Mouse (Mus musculus) thymus, adult 18-20 months (tissue): ENCODE measurements around the gene Slx4ip.

Experiments
- DNase-seq, 2 experiments: peaks; one replicate each; pipeline ENCODE4 v3.0.0; 2022; ENCODE audit warnings: mixed read lengths in 2 of 2

Slx4ip gene

DNA sequence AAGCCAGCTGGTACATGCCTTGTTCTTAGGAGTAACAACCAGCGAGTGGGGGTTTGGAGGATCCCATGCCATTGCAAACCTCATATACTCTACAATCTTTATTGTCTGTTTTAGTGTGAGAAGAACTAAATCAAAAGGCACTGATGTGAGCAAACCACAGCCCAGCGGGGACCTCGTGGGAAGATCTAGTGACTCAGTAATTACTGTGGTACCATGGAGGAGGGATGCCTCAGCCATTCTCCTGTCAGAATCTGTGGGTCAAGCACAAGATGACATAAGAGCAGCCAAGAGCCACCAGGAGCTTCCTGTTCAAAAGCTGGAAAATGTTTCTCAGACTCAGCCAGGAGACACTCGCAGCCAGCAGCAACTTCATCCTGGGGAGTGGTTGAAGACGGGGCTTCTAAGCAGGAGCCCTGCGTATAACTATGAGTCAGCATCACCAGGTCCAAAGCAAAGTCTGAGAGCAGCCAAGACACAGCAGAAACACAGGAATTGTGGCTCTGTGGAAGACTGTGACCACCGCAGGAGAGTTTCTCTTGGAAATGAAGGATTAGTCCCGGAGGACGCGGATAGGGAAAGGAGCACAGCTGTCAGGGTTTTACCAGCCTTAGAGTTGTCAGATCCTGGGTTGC, 176.6 kb downstream of the Slx4ip start:
- no peak for DNase-seq

DNA sequence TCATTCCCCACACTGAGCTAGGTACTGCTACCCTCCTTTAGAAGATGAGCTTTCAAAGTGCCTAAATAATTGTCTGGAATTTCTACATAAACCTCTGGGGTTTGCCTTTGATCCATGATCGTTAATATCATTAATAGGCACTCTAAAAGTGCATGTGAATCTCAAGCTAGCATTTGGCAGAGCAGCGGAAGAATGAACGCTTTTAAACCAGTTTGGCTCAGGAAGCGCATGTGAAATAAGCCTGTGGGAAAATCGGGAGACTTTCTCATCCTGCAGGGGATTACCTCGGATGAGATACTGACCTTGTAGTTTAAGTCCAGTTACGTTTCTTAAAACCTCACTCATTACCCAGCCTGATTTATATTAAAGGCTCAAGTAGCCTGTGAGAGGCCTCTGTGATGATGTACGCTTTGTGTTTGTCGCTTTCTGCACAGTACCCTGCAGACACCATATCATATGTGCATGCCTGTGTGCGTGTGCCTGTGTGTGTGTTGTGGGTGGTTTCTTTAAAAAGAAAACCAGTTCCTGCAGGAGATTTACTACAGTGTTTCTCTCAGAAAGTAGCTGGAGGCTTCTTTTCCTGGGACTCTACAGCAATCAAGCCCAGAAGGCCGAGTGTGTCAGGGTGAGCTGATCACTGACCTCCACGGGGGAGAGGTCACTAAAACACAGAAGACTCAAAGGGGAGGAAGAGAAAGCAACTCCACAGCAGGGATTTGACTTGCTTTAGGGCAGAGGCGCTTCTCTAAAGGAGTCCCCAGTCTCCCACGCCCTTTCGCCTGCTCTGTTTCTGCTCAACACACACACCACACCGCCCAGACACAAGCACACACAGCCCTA, 182.7 kb downstream of the Slx4ip start:
- DNase-seq = no peak

DNA sequence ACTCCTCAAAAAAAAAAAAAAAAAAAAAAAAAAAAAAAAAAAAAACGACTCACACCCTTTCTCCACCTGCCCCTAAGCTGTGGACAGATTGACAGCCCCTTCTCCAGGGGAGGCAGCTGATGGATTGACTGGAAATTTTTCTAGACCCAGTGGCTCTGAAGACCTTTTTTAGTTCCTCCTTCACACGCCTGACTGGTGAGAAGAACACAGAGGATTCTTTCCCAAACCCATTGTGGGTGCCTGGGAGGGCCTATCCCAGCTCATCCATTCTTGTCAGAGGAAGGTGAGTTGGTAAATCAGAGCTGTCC, 183.2 kb downstream of the Slx4ip start:
- no peak for DNase-seq

DNA sequence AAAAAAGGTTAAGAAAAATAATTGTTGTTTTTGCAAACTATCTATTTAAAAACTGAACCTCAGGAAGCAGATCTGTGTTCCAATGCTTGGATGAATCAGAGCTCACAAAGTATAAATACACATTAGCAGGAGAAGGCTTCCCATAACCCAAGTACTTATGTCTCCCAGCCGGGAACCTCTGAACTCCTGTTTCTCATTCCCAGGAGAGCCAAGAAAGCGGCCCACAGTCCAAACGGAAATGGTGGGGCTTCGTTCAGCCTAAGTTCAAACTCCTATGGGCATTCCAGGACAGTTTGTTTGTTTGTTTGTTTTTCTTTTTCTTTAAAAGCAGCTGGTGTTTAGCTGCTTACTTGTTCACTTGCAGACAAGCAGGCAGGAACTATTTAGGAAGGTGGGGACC, 187.8 kb downstream of the Slx4ip start:
- DNase-seq = no peak

DNA sequence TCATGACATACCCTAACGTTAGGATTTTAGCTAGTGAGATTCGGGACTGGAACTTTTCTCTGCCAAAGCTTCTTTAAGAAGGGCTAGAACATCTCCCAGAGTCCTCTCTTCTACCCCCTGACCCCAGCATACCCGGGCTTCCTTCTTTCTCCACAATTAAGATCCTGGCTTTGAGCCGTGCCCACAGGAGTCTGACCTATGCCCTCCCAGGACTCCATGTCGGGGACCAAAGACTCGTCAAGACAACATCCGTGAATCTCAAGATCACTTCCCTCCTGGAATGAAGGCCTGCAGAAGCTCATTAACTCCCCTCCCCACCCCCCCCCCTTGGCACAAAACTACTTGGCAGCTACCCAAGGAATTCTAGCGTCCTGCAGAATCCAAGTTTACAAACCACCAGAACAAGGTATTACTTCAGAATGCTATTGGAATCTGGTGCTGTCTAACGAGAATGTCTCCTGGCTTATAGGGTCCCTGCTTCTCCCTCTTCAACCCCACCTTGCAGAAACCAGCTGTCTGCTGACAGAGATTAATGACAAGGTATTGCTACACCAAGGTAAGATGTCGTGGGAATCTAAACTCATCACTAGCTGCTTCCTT, 188.8 kb downstream of the Slx4ip start:
- no peak for DNase-seq

DNA sequence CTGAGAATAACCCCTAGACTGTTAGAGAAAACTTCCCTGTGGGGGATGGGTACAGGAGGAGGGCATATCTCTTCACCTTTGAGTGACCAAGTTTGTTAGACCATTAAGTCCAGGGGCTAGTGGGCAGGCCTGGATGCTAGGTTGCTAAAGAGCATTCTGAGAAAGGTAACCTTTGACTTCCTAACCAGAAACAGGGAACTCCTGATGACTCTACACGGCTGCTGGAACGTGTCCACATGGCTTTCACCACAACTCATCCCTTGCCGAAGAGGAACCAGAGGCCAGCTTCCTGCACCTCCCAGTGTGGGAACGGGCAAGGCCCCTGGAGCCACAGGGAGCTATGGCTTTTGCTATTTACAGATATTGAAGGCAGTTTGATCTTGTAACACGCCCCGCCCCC, 189.4 kb downstream of the Slx4ip start:
- no peak for DNase-seq

DNA sequence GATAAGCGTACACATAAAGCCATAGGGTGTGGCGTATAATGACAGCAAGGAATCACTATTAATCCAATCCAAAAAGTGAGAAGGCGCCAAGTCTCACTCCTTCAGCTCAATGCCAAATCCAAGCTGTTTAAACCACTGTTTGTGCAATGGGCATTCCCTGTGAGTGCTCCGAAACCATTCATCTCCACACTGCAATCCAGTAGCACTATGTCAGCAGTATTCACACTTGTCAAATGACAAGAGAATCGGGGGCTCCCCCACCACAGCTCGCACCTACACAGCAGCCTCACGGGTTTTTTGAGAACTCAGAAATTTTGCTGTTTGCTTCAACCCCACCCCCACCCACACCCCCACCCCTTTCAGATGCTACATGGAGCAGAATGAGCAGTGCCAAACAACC, 190.0 kb downstream of the Slx4ip start:
- DNase-seq = no peak

DNA sequence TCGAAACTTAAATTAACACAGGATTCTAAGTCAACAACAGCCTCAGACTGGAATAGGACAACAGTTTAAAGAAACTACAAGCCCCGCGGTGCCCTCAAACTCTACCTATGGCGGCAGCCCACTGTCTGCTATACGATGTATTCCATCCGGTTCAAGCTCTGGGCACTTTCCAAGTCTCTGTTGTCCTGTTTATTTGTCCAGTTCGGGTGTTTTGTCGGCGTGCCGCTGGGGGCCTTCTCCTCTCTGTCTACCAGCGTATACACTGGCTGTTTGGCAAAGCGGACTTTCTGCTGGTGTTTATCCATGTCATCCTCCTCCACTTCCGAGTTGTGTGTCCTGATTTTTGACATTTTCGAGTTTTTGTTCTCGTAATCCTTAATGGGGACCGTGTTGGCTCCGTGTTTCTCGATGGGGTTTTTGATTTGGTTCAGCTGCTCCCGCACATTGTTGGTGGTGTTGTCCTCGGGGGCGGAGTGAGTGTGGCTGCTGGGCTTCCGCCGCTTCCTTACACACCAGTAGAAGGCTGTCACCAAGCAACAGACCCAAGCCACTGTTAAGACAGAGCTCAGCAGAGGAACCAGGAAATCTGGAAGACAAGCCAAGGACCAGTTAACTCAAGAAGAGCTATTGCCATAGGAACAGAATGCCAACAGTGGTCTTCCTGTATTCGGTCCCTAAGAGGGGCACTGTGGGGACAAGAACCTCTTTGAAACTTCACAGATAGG, 192.0 kb downstream of the Slx4ip start:
- no peak for DNase-seq

DNA sequence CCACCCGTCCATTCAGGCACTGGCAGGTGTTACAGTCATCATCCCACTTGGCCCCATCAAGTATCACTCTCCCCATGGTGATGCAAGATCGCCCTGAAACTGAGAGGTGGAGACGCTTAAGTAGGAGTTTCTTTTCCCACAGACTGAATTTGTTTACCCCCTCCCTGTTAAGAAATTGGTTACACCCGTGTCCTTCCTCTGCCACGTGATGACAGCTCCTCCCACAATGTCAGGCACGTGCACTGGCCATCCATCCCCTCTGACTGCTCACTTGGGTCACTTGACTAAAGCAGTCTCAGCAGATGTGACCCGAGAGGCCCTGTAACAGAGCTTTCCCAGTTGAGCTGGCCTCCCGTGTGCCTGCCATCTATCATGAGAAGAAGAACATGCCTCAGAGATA, 194.2 kb downstream of the Slx4ip start:
- DNase-seq = no peak

DNA sequence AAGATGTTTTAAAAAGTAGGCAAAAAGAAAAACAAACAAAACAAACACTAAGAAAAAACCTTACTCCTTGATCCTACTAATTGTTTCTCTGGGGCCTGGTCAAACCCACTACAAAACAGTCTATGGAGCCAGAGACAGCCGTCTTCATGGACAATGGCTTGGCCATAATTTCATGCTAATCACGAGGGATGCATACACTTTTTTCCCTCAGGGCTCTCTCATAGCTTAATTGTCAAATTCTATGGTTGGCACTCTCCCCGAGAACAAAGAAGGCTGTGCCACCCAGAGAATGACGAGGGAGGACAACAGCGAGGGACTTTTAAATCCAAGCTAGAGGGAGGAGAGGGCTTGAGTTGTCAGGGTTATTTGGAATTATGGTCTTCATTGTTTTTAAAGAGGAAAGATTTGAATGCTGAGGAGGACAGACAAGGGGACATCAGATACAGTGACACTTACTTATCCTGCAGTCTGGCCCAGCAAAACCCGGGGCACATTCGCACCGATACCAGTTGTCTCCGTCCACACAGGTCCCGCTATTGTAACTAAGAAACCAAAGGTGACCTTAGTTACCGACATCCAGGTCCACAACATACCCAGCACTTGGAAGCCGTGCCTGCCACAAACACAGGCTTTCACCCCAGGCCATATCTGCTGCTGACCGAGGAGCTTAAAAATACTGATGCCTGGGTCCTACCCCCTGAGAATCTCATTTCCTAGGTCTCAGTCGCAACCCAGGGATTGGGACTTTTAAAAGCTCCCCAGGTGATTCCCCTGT, 195.8 kb downstream of the Slx4ip start:
- DNase-seq = no peak

DNA sequence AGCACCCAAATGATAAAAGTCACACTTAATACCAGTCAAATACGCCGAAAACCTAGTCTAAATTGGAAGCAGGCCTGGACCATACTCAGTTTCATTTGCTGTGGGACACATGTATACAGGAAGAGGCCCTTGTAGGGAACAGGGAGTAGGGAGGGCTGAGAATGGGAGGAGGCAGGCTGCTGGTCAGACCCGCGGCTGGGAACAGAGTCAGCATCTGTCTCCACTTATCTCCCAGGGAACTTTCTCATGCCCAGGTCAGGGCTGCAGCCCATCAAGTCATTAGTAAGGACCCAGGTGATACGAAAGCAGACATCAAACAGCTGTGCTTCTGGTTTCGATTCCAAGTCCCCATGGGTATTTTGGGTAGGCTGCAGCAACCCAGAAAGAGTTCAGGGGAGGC, 196.7 kb downstream of the Slx4ip start:
- no peak for DNase-seq

DNA sequence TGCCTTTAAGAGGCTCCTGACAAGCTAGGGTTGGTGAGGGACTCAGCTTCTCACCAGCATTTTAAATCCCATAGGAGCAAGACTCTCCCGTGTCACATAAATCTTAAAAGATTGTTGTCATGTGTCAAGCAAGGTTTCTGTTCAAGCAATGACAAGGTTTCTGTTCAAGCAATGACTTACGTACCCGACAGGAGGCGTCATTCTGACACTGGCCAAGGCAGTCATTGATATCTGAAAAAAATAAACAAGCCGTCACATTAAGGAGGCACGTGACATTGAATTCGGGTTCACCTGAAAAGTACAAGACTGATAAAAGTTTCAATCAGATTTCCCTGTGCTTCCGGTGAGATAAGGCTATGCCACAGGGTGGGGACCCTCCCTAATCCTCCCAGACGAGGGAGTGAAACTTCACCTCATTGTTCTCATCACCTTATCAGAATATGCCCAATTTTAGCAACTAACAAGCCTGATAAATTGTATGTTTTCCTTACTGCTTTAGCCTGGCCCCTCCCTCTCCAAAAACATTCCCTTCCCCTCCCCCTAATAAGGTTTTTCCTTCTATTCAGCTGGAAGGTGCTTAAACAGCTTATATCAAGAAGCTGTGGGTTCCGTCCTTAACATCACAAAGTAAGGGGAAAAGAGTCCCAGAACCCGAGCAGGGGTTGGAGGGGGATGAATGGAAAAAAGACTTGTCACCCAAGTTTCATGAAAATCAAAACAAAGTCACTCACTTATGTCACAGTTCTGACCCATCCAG, 200.9 kb downstream of the Slx4ip start:
- no peak for DNase-seq

DNA sequence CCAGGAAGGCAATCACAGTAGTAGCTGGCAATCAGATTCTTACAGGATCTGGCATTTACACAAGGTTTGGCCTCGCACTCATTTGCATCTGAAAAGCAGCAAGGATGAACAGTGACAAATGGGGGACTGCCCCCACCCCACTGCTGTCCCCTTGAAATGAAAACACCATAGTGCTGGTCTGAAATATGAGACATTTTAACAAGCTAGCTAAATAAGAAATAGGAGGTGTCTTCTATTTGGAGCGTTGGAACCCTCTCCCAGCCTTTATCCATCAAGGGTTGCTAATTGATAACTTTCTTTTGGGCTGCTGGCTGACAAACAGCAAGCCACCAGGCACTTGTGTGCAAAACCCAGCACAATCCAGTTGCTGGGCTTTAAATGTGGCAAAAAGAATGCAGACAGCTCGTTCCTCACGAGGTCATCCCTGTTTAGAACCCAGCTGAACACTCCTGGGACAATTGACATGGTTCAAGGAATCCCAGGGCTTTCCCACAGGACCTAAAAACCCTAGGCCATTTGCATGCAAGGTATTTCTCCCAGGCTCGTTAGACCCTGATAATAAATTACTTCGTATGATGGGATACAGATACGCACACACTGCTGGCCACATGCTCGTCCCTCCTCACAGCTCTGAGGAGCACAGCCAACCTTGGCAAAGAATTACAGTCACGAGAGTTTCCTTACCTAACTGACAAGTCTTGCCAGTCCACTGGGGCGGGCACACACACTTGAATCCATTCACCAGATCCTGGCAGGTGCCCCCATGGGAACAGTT, 201.7 kb downstream of the Slx4ip start:
- DNase-seq = no peak

DNA sequence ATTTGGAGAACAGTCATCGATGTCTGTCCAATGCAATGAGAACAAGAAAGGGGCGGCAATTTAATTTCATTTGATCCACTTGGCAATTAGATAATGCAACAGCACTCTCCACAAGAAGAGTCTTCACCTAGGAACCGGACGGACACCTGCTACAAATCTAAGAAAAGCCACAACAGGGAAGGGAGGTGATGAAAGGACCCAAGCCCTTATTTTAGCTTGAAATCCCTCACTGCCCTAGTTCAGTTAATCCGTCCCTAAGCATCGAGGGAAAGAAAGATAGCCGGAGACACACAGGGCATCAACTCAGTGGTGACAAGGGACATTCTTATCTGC, 202.2 kb downstream of the Slx4ip start:
- DNase-seq = no peak

DNA sequence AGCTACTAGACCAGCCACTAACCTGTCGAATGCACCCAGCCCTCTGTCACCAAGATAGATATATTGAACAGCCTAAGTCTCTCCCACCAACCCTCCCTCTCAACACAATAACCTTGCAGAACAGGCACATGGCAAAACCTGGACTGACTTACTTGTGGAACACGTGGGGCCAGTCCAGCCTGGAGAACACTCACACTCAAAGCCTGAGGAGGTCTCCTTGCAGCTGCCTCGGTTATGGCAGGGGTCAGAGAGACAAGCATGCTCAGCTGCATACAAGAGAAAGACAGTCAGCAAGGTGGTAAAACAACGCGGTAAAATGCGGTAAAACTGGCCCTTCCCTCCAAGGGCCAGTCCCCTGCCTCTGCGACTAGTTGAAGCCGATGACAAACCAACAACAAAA, 203.3 kb downstream of the Slx4ip start:
- no peak for DNase-seq

DNA sequence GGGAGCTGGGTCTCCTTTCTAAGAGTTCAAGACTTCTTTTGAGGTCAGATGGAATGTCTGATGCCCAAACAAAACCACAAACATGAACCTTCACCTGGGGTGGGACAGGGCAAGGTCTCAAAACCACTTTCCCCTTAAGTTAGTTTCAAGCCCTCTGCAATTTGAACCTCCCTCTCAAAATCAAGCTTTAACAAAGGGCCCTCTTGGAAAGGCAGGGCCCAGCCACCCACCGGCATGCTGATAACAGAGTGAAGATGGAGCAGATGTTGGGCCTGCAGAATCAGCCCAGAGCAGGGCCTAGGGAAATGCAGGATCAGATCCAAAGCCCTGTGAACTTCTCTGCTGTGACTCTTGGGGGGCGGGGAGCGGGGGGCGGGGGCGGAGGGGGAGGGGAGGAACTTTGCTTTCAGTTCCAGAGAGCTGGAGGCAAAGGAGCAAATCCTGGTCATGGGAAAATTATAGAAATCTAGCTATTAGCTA, 206.0 kb downstream of the Slx4ip start:
- DNase-seq = no peak

DNA sequence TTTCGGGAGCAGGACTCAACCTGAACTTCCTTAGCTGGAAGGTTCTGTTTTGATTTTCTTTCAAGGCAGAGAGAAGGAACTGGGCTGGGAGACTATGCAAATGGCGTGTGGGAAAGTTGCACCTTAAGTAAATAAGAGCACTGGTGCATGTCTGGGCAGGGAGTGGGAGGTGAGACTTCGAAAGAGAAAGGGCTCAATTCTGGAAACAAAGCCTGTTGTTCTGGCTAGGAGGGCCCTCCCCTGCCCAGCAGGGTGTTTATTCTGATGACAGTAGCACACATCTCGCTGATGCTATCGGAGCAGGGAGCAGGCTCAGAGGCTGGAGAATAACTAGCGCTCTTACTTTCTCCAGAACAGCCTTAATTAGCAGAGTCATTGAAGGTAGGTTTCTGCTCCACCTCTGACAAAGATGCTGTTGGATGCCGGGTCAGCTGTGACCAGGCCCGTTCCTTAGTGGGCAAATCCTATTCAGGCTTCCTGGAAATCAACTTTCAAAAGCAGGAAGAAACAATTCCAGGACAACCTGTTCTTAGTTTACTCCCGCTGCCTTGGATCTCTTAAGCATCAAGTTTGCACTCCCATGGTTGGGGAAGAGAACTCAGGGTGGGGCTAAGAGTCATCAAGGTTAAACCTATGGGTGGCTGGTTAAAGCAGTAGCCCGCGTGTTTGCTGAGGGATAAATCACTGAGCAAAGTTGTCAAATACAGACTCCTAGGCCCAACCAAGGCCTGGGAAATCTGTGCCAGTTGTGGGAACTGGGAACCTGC, 207.4 kb downstream of the Slx4ip start:
- no peak for DNase-seq

DNA sequence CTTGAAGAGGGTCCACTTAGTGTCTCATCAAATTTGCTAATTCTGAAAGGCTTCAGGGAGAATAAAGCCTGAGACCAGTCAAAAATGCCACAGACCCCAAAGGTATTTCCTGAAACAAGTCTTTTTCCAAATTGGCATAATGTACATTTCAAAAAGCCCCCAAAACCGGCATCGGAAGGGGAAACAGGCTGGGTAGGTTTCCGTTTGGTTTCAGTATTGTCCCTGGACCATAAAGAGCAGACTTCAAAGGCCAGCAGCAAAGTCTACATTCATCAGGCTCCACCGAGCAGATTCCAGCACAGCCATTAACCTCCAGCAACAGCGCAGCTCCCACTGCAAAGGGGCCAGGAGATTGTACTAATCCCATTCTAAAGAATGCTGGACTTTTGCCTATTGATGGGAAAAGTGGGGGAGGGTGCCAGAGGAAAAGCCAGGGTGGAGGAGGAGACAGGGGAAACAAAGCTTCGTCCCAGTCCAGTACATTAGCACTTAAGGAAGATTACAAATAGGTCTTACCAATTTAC, 208.3 kb downstream of the Slx4ip start:
- DNase-seq = no peak

DNA sequence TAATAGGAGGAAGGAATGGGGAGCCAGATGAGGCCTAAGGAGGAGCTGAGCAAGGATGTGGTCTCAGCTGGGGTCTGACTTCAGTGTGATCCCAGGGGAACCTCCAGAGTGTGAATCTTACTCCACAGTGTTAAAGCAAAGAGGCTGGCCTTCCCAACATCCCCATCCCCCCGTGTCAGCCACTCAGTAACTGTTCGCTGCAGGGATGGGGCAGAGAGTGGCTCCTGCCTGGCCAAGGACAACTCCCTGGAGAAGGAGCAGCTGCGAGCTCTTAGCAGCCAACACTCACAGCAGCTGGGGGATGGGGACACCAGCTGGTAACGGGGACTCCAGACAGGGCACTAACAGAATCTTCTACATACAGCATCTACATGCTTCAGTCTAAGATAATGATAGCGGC, 210.1 kb downstream of the Slx4ip start:
- DNase-seq = no peak

DNA sequence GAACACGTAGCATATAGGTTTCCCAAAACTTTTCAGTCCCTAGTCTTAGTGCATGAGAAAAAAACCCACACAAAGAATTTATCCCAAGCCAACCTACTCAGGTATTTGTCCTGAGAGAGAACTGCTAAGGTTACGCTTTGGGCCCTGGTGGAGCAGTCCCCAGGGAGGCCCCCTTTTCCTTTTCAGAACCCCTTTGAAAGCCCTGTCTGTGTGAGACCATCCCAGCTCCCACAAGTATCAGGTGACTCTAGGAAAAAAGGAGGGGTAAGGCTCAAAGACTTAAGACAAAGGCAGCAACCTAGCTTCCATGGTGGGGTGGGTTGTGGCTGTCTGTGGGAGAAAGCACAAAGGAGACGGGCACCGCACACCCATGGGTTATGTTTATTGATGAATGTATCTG, 216.2 kb downstream of the Slx4ip start:
- no peak for DNase-seq
